Mouse (Mus musculus): ENCODE measurements around the gene Ddr1. TPM values are rescaled to one million over a fixed set of nuclear protein-coding genes. Genes with fewer than 3 reads are reported as not detected.

The Ddr1 gene
- 34.6 and 52.0 TPM in 2 replicates for polyA plus RNA-seq (2014; fragmentation: Nextera tagmentation; extraction: Ambion mirVana)

GRCm38 (mm10) chr17:35704621-35705464 lies at the start of gene Ddr1:
Gene Ddr1 (minus strand): TSS chr17:35704621.
- Histone ChIP-seq H3K36me3 (ENCODE audit: control insufficient read depth, insufficient read depth, low read length) (no peaks in the 10 kb centered on the region), H3K27me3 (ENCODE audit: control insufficient read depth, insufficient read depth, low read length) (no peaks in the 10 kb centered on the region), H3K9me3 (ENCODE audit: control insufficient read depth, low read length) (no peaks in the 10 kb centered on the region), H3K4me2 (replicated peaks; ENCODE audit: low read depth, low read length) (peak within 1 kb of the TSS; percentile 70), H3K4me1 (ENCODE audit: control insufficient read depth, insufficient read depth, low read length) (peaks cover 25% of the 10 kb centered on the region), H3K27ac (ENCODE audit: low read depth, low read length) (peak within 1 kb of the TSS; percentile 98), H3K4me3 (ENCODE audit: low read length) (peak within 1 kb of the TSS; percentile 39), H3K9ac (ENCODE audit: low read depth, low read length) (peak within 1 kb of the TSS; percentile 57)
- ATAC-seq (ENCODE audit: low FRiP score, low TSS enrichment): peak; percentile 63
- 7% methylated on average over 19 of the region's 19 CpGs for WGBS

- Histone ChIP-seq H3K4me1 (ENCODE audit: control insufficient read depth, insufficient read depth, low read length) (no peaks in the 10 kb centered on the region), H3K27me3 (ENCODE audit: control insufficient read depth, insufficient read depth, low read length) (no peaks in the 10 kb centered on the region), H3K9me3 (ENCODE audit: control insufficient read depth, low read length) (no peaks in the 10 kb centered on the region), H3K27ac (ENCODE audit: low read depth, low read length) (no peak overlapping the region), H3K4me2 (replicated peaks; ENCODE audit: low read depth, low read length) (no peak overlapping the region), H3K4me3 (ENCODE audit: low read length) (no peak overlapping the region), H3K9ac (ENCODE audit: low read depth, low read length) (no peak overlapping the region), H3K36me3 (ENCODE audit: control insufficient read depth, insufficient read depth, low read length) (no peaks in the 10 kb centered on the region)
- no peak for ATAC-seq (ENCODE audit: low FRiP score, low TSS enrichment)
- WGBS: 97% methylated on average over 7 of the region's 7 CpGs
Measured at GRCm38 (mm10) chr17:35753668-35754067, 49.2 kb upstream of the Ddr1 start.

GRCm38 (mm10) chr17:35752221-35752811 lies 47.9 kb upstream of the Ddr1 start:
- Histone ChIP-seq H3K27me3 (ENCODE audit: control insufficient read depth, insufficient read depth, low read length) (no peaks in the 10 kb centered on the region), H3K9ac (ENCODE audit: low read depth, low read length) (no peak overlapping the region), H3K4me3 (ENCODE audit: low read length) (no peak overlapping the region), H3K36me3 (ENCODE audit: control insufficient read depth, insufficient read depth, low read length) (no peaks in the 10 kb centered on the region), H3K4me2 (replicated peaks; ENCODE audit: low read depth, low read length) (no peak overlapping the region), H3K4me1 (ENCODE audit: control insufficient read depth, insufficient read depth, low read length) (no peaks in the 10 kb centered on the region), H3K27ac (ENCODE audit: low read depth, low read length) (no peak overlapping the region), H3K9me3 (ENCODE audit: control insufficient read depth, low read length) (no peaks in the 10 kb centered on the region)
- WGBS: 61% methylated on average over 7 of the region's 7 CpGs
- ATAC-seq (ENCODE audit: low FRiP score, low TSS enrichment): no peak

GRCm38 (mm10) chr17:35749685-35750084 lies 45.3 kb upstream of the Ddr1 start:
- H3K36me3 ChIP-seq (ENCODE audit: control insufficient read depth, insufficient read depth, low read length): no peaks in the 10 kb centered on the region
- no peaks in the 10 kb centered on the region for H3K9me3 ChIP-seq (ENCODE audit: control insufficient read depth, low read length)
- no peak overlapping the region for H3K27ac ChIP-seq (ENCODE audit: low read depth, low read length)
- no peak overlapping the region for H3K4me2 ChIP-seq (replicated peaks; ENCODE audit: low read depth, low read length)
- 80% methylated on average over 10 of the region's 10 CpGs for WGBS
- no peaks in the 10 kb centered on the region for H3K4me1 ChIP-seq (ENCODE audit: control insufficient read depth, insufficient read depth, low read length)
- H3K9ac ChIP-seq (ENCODE audit: low read depth, low read length): no peak overlapping the region
- H3K4me3 ChIP-seq (ENCODE audit: low read length): no peak overlapping the region
- no peak for ATAC-seq (ENCODE audit: low FRiP score, low TSS enrichment)
- no peaks in the 10 kb centered on the region for H3K27me3 ChIP-seq (ENCODE audit: control insufficient read depth, insufficient read depth, low read length)

GRCm38 (mm10) chr17:35744361-35744760 lies 39.9 kb upstream of the Ddr1 start:
- no peaks in the 10 kb centered on the region for H3K36me3 ChIP-seq (ENCODE audit: control insufficient read depth, insufficient read depth, low read length)
- ATAC-seq (ENCODE audit: low FRiP score, low TSS enrichment): no peak
- WGBS: 95% methylated on average over 2 of the region's 2 CpGs
- H3K9me3 ChIP-seq (ENCODE audit: control insufficient read depth, low read length): no peaks in the 10 kb centered on the region
- no peaks in the 10 kb centered on the region for H3K27me3 ChIP-seq (ENCODE audit: control insufficient read depth, insufficient read depth, low read length)
- no peaks in the 10 kb centered on the region for H3K4me1 ChIP-seq (ENCODE audit: control insufficient read depth, insufficient read depth, low read length)
- no peak overlapping the region for H3K9ac ChIP-seq (ENCODE audit: low read depth, low read length)
- no peak overlapping the region for H3K4me3 ChIP-seq (ENCODE audit: low read length)
- H3K4me2 ChIP-seq (replicated peaks; ENCODE audit: low read depth, low read length): no peak overlapping the region
- no peak overlapping the region for H3K27ac ChIP-seq (ENCODE audit: low read depth, low read length)

GRCm38 (mm10) chr17:35742948-35743347 lies 38.5 kb upstream of the Ddr1 start:
- H3K9me3 ChIP-seq (ENCODE audit: control insufficient read depth, low read length): no peaks in the 10 kb centered on the region
- no peaks in the 10 kb centered on the region for H3K27me3 ChIP-seq (ENCODE audit: control insufficient read depth, insufficient read depth, low read length)
- no peak overlapping the region for H3K4me2 ChIP-seq (replicated peaks; ENCODE audit: low read depth, low read length)
- H3K27ac ChIP-seq (ENCODE audit: low read depth, low read length): no peak overlapping the region
- no peaks in the 10 kb centered on the region for H3K36me3 ChIP-seq (ENCODE audit: control insufficient read depth, insufficient read depth, low read length)
- WGBS: 70% methylated on average over 3 of the region's 3 CpGs
- no peak overlapping the region for H3K9ac ChIP-seq (ENCODE audit: low read depth, low read length)
- H3K4me1 ChIP-seq (ENCODE audit: control insufficient read depth, insufficient read depth, low read length): no peaks in the 10 kb centered on the region
- H3K4me3 ChIP-seq (ENCODE audit: low read length): no peak overlapping the region
- ATAC-seq (ENCODE audit: low FRiP score, low TSS enrichment): no peak

- Histone ChIP-seq H3K27me3 (ENCODE audit: control insufficient read depth, insufficient read depth, low read length) (no peaks in the 10 kb centered on the region), H3K27ac (ENCODE audit: low read depth, low read length) (no peak overlapping the region), H3K36me3 (ENCODE audit: control insufficient read depth, insufficient read depth, low read length) (no peaks in the 10 kb centered on the region), H3K9ac (ENCODE audit: low read depth, low read length) (no peak overlapping the region), H3K4me1 (ENCODE audit: control insufficient read depth, insufficient read depth, low read length) (no peaks in the 10 kb centered on the region), H3K4me3 (ENCODE audit: low read length) (no peak overlapping the region), H3K4me2 (replicated peaks; ENCODE audit: low read depth, low read length) (no peak overlapping the region), H3K9me3 (ENCODE audit: control insufficient read depth, low read length) (no peaks in the 10 kb centered on the region)
- 84% methylated on average over 9 of the region's 9 CpGs for WGBS
- no peak for ATAC-seq (ENCODE audit: low FRiP score, low TSS enrichment)
Measured at GRCm38 (mm10) chr17:35741589-35742226, 37.3 kb upstream of the Ddr1 start.

- no peak overlapping the region for H3K4me3 ChIP-seq (ENCODE audit: low read length)
- no peaks in the 10 kb centered on the region for H3K4me1 ChIP-seq (ENCODE audit: control insufficient read depth, insufficient read depth, low read length)
- H3K9ac ChIP-seq (ENCODE audit: low read depth, low read length): no peak overlapping the region
- ATAC-seq (ENCODE audit: low FRiP score, low TSS enrichment): no peak
- no peaks in the 10 kb centered on the region for H3K27me3 ChIP-seq (ENCODE audit: control insufficient read depth, insufficient read depth, low read length)
- H3K27ac ChIP-seq (ENCODE audit: low read depth, low read length): no peak overlapping the region
- 74% methylated on average over 5 of the region's 5 CpGs for WGBS
- H3K36me3 ChIP-seq (ENCODE audit: control insufficient read depth, insufficient read depth, low read length): no peaks in the 10 kb centered on the region
- H3K4me2 ChIP-seq (replicated peaks; ENCODE audit: low read depth, low read length): no peak overlapping the region
- H3K9me3 ChIP-seq (ENCODE audit: control insufficient read depth, low read length): no peaks in the 10 kb centered on the region
Measured at GRCm38 (mm10) chr17:35740276-35740880, 36.0 kb upstream of the Ddr1 start.

All from kidney, embryonic 14.5 days (tissue).